Mouse (Mus musculus) neural tube, embryonic 13.5 days (tissue): Measurements from ENCODE around the gene Stat1. TPM values are rescaled to one million over a fixed set of nuclear protein-coding genes. Genes with fewer than 3 reads are reported as not detected.

Experiments used
- ATAC-seq: fragments of 200-750 bp; cut with Nextera tagmentation; 2 replicates; pipeline ENCODE4 v1.8.0; 2017; ENCODE audit warnings: low read depth, mild to moderate bottlenecking, moderate TSS enrichment, moderate library complexity
- H3K27ac ChIP-seq: fragments of 300-500 bp; sonication (generic); replicated peaks from 2 replicates; pipeline ENCODE4 v1.5.1; 2015; ENCODE audit warnings: moderate library complexity, mild to moderate bottlenecking, inconsistent platforms
- H3K27me3 ChIP-seq: fragments of 300-500 bp; sonication (generic); 2 replicates; pipeline ENCODE4 v1.6.1; 2015; ENCODE audit warnings: mild to moderate bottlenecking, inconsistent platforms
- H3K36me3 ChIP-seq: fragments of 300-500 bp; sonication (generic); 2 replicates; pipeline ENCODE4 v1.6.1; 2015; ENCODE audit warnings: mild to moderate bottlenecking, inconsistent platforms
- H3K4me1 ChIP-seq: fragments of 300-500 bp; sonication (generic); replicated peaks from 2 replicates; pipeline ENCODE4 v1.6.1; 2015; ENCODE audit warnings: inconsistent platforms
- H3K4me2 ChIP-seq: fragments of 300-500 bp; sonication (generic); 2 replicates; pipeline ENCODE4 v1.6.1; 2015; ENCODE audit warnings: inconsistent platforms, mild to moderate bottlenecking, moderate library complexity
- H3K4me3 ChIP-seq: fragments of 300-500 bp; sonication (generic); 2 replicates; pipeline ENCODE4 v1.5.1; 2015; ENCODE audit warnings: mild to moderate bottlenecking, inconsistent platforms
- H3K9ac ChIP-seq: fragments of 300-500 bp; sonication (generic); 2 replicates; pipeline ENCODE4 v1.6.1; 2015; ENCODE audit warnings: moderate library complexity, mild to moderate bottlenecking, inconsistent platforms
- H3K9me3 ChIP-seq: fragments of 300-500 bp; sonication (generic); 2 replicates; pipeline ENCODE4 v1.6.1; 2016; ENCODE audit warnings: inconsistent platforms
- WGBS: fragments of 180-500 bp; shearing (Covaris S2); methylation state at CpG from one replicate; pipeline ENCODE4 v1.1.7; 2015; 5-methylcytosine and 5-hydroxymethylcytosine counted together
- polyA plus RNA-seq: library from polyadenylated mRNA; unstranded; fragments of >200 nt; fragmentation: Nextera tagmentation; extraction: Ambion mirVana; gene quantifications from 2 replicates; pipeline ENCODE4 v1.2.1, GENCODE M21; 2015

The Stat1 gene
- polyA plus RNA-seq, 1 experiment from 2014 or later: 21.1 TPM

GRCm38 (mm10) chr1:52151166-52151565 is 31.9 kb downstream of the Stat1 start:
- WGBS: 96% methylated on average over 5 of the region's 5 CpGs
- Histone ChIP-seq H3K27me3 (no peaks in the 10 kb centered on the region), H3K36me3 (peaks cover 9% of the 10 kb centered on the region; the same call in 1 of the 2 replicates), H3K9ac (no peak overlapping the region), H3K9me3 (no peaks in the 10 kb centered on the region), H3K4me2 (no peak overlapping the region), H3K4me3 (no peak overlapping the region), H3K27ac (no peak overlapping the region), H3K4me1 (peaks cover 24% of the 10 kb centered on the region)
- no peak for ATAC-seq

GRCm38 (mm10) chr1:52152369-52152768 is 33.1 kb downstream of the Stat1 start:
- H3K9ac ChIP-seq: no peak overlapping the region
- ATAC-seq: no peak
- WGBS: 61% methylated on average over 13 of the region's 13 CpGs

GRCm38 (mm10) chr1:52152936-52153335 is 33.7 kb downstream of the Stat1 start:
- Histone ChIP-seq H3K27me3 (no peaks in the 10 kb centered on the region), H3K4me1 (peaks cover 19% of the 10 kb centered on the region), H3K4me2 (no peak overlapping the region), H3K9ac (0 out of 2 replicates have a peak overlapping the region, but pooled peaks have one; percentile 17), H3K9me3 (no peaks in the 10 kb centered on the region), H3K36me3 (peaks cover 22% of the 10 kb centered on the region), H3K27ac (no peak overlapping the region), H3K4me3 (no peak overlapping the region)
- 47% methylated on average over 3 of the region's 3 CpGs for WGBS
- ATAC-seq: no peak

More at GRCm38 (mm10) chr1:52152369-52152768, 33.1 kb downstream of the Stat1 start:
- Histone ChIP-seq H3K4me2 (no peak overlapping the region), H3K27me3 (no peaks in the 10 kb centered on the region), H3K27ac (no peak overlapping the region), H3K4me3 (no peak overlapping the region), H3K4me1 (peaks cover 24% of the 10 kb centered on the region), H3K9me3 (no peaks in the 10 kb centered on the region), H3K36me3 (peaks cover 16% of the 10 kb centered on the region)

GRCm38 (mm10) chr1:52154890-52155289 is 35.6 kb downstream of the Stat1 start:
- H3K27ac ChIP-seq: no peak overlapping the region
- no peak for ATAC-seq
- peaks cover 26% of the 10 kb centered on the region for H3K36me3 ChIP-seq
- H3K9ac ChIP-seq: no peak overlapping the region
- no peak overlapping the region for H3K4me3 ChIP-seq
- no peaks in the 10 kb centered on the region for H3K27me3 ChIP-seq
- peaks cover 12% of the 10 kb centered on the region for H3K4me1 ChIP-seq
- 92% methylated on average over 8 of the region's 8 CpGs for WGBS
- H3K9me3 ChIP-seq: no peaks in the 10 kb centered on the region
- no peak overlapping the region for H3K4me2 ChIP-seq

GRCm38 (mm10) chr1:52156351-52156750 is 37.1 kb downstream of the Stat1 start:
- no peak for ATAC-seq

GRCm38 (mm10) chr1:52158040-52158439 is 38.8 kb downstream of the Stat1 start:
- peaks cover 17% of the 10 kb centered on the region; the same call in 1 of the 2 replicates for H3K36me3 ChIP-seq
- H3K4me1 ChIP-seq: no peaks in the 10 kb centered on the region
- no peak overlapping the region for H3K4me2 ChIP-seq
- H3K9ac ChIP-seq: no peak overlapping the region
- no peak for ATAC-seq
- H3K27me3 ChIP-seq: no peaks in the 10 kb centered on the region
- WGBS: 96% methylated on average over 2 of the region's 2 CpGs
- H3K4me3 ChIP-seq: no peak overlapping the region
- H3K27ac ChIP-seq: no peak overlapping the region
- no peaks in the 10 kb centered on the region for H3K9me3 ChIP-seq

More at GRCm38 (mm10) chr1:52156351-52156750, 37.1 kb downstream of the Stat1 start:
- Histone ChIP-seq H3K27me3 (no peaks in the 10 kb centered on the region), H3K36me3 (peaks cover 26% of the 10 kb centered on the region), H3K9ac (no peak overlapping the region), H3K4me2 (no peak overlapping the region), H3K4me3 (no peak overlapping the region), H3K27ac (no peak overlapping the region), H3K9me3 (no peaks in the 10 kb centered on the region), H3K4me1 (peaks cover 2% of the 10 kb centered on the region; the same call in 1 of the 2 replicates)
- WGBS: 90% methylated on average over 10 of the region's 10 CpGs

GRCm38 (mm10) chr1:52158490-52159381 is 39.5 kb downstream of the Stat1 start:
- Histone ChIP-seq H3K4me3 (no peak overlapping the region), H3K9ac (no peak overlapping the region), H3K4me2 (no peak overlapping the region), H3K27ac (no peak overlapping the region), H3K27me3 (no peaks in the 10 kb centered on the region), H3K9me3 (no peaks in the 10 kb centered on the region), H3K4me1 (no peaks in the 10 kb centered on the region), H3K36me3 (peaks cover 17% of the 10 kb centered on the region; the same call in 1 of the 2 replicates)
- WGBS: 67% methylated on average over 17 of the region's 17 CpGs
- ATAC-seq: 0 out of 2 replicates have a peak, but pooled peaks have one; percentile 23

GRCm38 (mm10) chr1:52161151-52161550 is 41.9 kb downstream of the Stat1 start:
- peaks cover 21% of the 10 kb centered on the region for H3K36me3 ChIP-seq
- no peaks in the 10 kb centered on the region for H3K27me3 ChIP-seq
- no peaks in the 10 kb centered on the region for H3K4me1 ChIP-seq
- H3K27ac ChIP-seq: no peak overlapping the region
- WGBS: 92% methylated on average over 8 of the region's 8 CpGs
- H3K9me3 ChIP-seq: no peaks in the 10 kb centered on the region
- no peak overlapping the region for H3K9ac ChIP-seq
- ATAC-seq: no peak
- H3K4me3 ChIP-seq: no peak overlapping the region
- no peak overlapping the region for H3K4me2 ChIP-seq

GRCm38 (mm10) chr1:52163707-52164457 is 44.6 kb downstream of the Stat1 start:
- Histone ChIP-seq H3K4me1 (no peaks in the 10 kb centered on the region), H3K4me3 (no peak overlapping the region), H3K36me3 (peaks cover 8% of the 10 kb centered on the region; the same call in 1 of the 2 replicates), H3K9me3 (no peaks in the 10 kb centered on the region), H3K4me2 (no peak overlapping the region), H3K27me3 (no peaks in the 10 kb centered on the region), H3K9ac (no peak overlapping the region), H3K27ac (no peak overlapping the region)
- WGBS: 91% methylated on average over 5 of the region's 5 CpGs
- no peak for ATAC-seq

GRCm38 (mm10) chr1:52166652-52167220 is 47.5 kb downstream of the Stat1 start:
- Histone ChIP-seq H3K9me3 (no peaks in the 10 kb centered on the region), H3K9ac (no peak overlapping the region), H3K27ac (no peak overlapping the region), H3K36me3 (peaks cover 4% of the 10 kb centered on the region; the same call in 1 of the 2 replicates), H3K4me2 (no peak overlapping the region), H3K27me3 (no peaks in the 10 kb centered on the region), H3K4me3 (no peak overlapping the region), H3K4me1 (no peaks in the 10 kb centered on the region)
- 76% methylated on average over 14 of the region's 14 CpGs for WGBS
- no peak for ATAC-seq

GRCm38 (mm10) chr1:52170057-52170456 is 50.8 kb downstream of the Stat1 start:
- Histone ChIP-seq H3K9ac (no peak overlapping the region), H3K27me3 (no peaks in the 10 kb centered on the region), H3K4me2 (no peak overlapping the region), H3K4me1 (no peaks in the 10 kb centered on the region), H3K36me3 (peaks cover 4% of the 10 kb centered on the region; the same call in 1 of the 2 replicates), H3K27ac (no peak overlapping the region), H3K9me3 (no peaks in the 10 kb centered on the region), H3K4me3 (no peak overlapping the region)
- 25% methylated on average over 3 of the region's 3 CpGs for WGBS
- ATAC-seq: no peak

GRCm38 (mm10) chr1:52170747-52171146 is 51.5 kb downstream of the Stat1 start:
- WGBS: 81% methylated on average over 7 of the region's 7 CpGs
- Histone ChIP-seq H3K27me3 (no peaks in the 10 kb centered on the region), H3K4me3 (no peak overlapping the region), H3K36me3 (peaks cover 3% of the 10 kb centered on the region; the same call in 1 of the 2 replicates), H3K27ac (no peak overlapping the region), H3K9me3 (no peaks in the 10 kb centered on the region), H3K9ac (no peak overlapping the region), H3K4me1 (no peaks in the 10 kb centered on the region), H3K4me2 (no peak overlapping the region)
- ATAC-seq: no peak
